Mouse (Mus musculus): ENCODE data around the gene Dlx5.

- TF ChIP-seq ETS1 (conservative IDR thresholded peaks at IDR 0.05; ENCODE audit: low read depth, low read length) (no peak), E2F4 (IDR thresholded peaks at IDR 0.05; ENCODE audit: insufficient replicate concordance, low read depth, low read length) (no peak), CTCF (conservative IDR thresholded peaks at IDR 0.05 in 1 of 2, IDR thresholded peaks at IDR 0.05 in 1 of 2; ENCODE audit: low read depth in 2 of 2, low read length in 2 of 2) (no peak), MYC (IDR thresholded peaks at IDR 0.05; ENCODE audit: low read depth, low read length) (no peak), POLR2A (IDR thresholded peaks at IDR 0.05; ENCODE audit: low read depth, low read length) (no peak), ZKSCAN1 (IDR thresholded peaks at IDR 0.05; ENCODE audit: borderline replicate concordance, low read depth, low read length) (no peak), EP300 (IDR thresholded peaks at IDR 0.05; ENCODE audit: low read length) (no peak), BHLHE40 (IDR thresholded peaks at IDR 0.05; ENCODE audit: low read depth, low read length) (no peak), RAD21 (IDR thresholded peaks at IDR 0.05; ENCODE audit: low read depth, low read length) (no peak)
Measured at GRCm38 (mm10) chr6:6830446-6830845, 51.4 kb downstream of the Dlx5 start.

Measured in CH12.LX (cell line).